Mouse (Mus musculus) CD4-positive, CD25-positive, alpha-beta regulatory T cell, adult 2 months (primary cell): ENCODE measurements at regions not wholly inside any gene's neighbourhood (a gene's known extent, or its start where the extent isn't known, plus 50 kb on each side); places are given as distances from the start of the nearest gene placed in this dataset.
"Not testable (repeated sequence)": the region's sequence is repeated elsewhere in the genome, so short reads cannot be mapped to it uniquely, and the experiment has no call there.

Experiments
- DNase-seq: peaks from one replicate; pipeline ENCODE4 v3.0.0-alpha.2; 2012; ENCODE audit warnings: low read depth, low spot score

DNA sequence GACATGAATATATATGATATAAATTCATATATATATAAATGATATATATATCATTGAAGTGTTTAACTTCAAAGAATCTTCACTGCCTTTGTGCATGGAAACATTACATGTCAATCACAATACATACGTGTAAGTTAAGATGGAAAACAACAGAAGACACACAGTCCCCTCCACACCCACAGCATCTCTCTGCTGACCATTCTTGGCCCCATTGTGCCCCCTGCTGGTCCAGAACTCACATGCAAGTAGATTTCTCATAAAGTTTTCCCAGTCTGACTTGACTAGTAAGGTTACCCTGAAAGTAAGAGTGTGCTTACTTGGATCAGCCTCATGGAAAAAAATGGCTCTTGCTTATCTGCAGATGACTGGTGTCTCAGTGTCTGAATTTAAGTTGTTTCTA is 926.3 kb upstream of the Zfp386 start:
- peak; percentile 39 for DNase-seq

DNA sequence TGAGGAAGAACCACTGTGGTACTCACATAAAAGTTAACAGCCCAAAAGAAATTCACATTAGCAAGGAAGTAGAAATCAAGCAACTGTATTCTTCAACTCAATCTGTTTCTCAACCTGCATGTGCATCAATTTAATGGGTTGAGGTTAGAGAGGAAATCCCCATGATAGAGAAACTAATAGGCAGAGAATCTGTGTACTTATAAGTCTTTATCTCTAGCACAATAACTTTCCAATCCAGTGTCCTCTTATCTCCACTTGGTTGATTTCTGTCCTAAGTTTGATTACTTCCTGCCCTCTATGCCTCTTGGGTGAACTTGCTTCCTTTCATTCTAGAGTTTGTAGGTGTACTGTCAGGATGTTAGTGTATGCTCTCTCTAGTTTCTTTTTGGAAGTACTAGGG is 925.6 kb upstream of the Zfp386 start:
- peak; percentile 33 for DNase-seq

DNA sequence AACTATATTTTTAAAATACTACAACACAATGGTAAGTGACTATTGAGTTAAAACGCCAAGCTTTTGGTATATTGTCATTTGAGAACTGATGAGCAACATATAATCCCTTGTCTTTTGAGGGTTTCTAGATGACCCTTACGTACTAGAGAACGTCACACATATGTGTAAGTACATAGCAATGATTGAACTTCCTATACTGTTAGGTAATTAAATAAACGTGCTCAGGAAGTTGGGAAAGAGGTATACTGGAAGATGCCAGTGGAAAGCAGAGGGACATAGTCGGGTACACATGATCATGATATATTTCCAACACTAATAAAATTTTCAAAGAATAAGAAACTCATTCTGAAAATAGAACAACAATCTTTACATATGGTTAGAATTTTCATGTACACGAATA is 914.6 kb upstream of the Zfp386 start:
- DNase-seq: not testable (repeated sequence)

DNA sequence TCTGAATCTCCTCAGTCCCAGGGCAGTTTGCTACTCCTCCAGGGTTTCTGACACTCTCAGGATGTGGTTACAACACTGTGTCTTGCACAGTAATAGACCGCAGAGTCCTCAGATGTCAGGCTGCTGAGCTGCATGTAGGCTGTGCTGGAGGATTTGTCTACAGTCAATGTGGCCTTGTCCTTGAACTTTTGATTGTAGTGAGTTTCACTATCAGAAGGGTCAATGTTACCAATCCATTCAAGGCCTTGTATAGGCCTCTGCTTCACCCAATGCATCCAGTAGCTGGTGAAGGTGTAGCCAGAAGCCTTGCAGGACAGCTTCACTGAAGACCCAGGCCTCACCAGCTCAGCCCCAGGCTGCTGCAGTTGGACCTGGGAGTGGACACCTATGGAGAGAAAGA is 902.1 kb upstream of the Zfp386 start:
- not testable (repeated sequence) for DNase-seq

DNA sequence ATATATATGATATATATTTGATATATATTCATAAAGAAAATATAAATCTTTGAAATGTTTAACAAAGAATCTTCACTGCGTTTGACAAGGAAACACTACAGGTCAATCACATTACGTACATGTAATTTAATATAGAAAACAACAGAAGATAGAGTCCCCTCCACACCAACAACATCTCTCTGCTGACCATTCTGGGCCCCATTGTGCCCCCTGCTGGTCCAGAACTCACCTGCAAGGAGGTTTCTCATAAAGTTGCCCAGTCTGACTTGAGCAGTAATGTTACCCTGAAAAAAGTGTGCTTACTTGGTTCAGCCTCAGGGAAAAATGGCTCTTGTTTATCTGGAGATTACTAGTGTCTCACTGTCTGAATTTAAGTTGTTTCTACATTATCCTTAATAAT is 901.1 kb upstream of the Zfp386 start:
- peak; percentile 53 for DNase-seq

DNA sequence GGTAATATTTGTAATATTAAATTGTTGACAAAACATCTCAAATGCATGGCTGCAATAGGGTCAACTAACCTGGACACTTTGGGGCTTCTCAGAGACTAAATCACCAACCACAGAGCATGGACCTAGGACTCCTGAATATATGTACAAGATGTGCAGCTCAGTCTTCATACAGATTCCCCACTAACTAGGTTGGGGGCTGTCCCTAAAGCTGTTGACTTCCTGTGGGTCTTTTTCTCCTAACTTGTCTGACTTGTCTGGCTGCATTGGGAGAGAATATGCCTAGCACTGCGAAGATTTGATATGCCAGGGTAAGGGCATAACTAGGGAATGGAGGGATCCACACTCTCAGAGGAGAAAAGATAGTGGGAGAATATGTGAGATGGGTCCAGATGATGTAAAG is 895.6 kb upstream of the Zfp386 start:
- DNase-seq: peak; percentile 12

DNA sequence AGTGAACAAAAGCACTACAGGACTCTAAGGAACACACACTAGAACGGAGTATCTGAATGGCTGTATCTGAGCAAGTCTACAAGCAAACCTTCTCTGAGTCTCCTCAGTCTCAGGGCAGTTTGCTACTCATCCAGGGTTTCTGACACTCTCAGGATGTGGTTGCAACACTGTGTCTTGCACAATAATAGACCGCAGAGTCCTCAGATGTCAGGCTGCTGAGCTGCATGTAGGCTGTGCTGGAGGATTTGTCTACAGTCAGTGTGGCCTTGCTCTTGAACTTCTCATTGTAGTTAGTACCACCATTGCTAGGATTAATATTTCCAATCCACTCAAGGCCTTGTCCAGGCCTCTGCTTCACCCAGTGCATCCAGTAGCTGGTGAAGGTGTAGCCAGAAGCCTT is 889.3 kb upstream of the Zfp386 start:
- DNase-seq: not testable (repeated sequence)

DNA sequence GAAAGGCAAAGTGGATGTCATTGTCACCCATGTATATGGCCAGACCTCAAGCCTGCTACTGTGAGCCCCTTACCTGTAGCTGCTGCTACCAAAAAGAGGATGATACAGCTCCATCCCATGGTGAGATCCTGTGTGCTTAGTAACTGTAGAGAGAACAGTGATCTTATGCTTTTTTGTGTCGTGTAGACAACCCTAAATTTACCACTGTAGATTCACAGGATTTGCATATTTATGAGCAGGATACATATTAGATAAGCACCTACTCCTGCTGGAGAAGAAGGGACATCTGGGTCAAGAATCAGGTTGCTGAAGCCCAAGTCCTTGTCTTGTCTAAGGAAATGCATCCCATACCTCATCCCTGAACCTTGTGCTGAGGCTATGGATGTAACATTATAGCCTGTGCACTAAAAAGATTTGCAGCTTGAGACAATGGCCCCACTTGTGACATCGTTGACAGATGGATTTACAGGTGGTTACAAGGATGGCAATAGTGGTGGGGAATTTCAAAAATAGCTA is 888.7 kb upstream of the Zfp386 start:
- DNase-seq: not testable (repeated sequence)

DNA sequence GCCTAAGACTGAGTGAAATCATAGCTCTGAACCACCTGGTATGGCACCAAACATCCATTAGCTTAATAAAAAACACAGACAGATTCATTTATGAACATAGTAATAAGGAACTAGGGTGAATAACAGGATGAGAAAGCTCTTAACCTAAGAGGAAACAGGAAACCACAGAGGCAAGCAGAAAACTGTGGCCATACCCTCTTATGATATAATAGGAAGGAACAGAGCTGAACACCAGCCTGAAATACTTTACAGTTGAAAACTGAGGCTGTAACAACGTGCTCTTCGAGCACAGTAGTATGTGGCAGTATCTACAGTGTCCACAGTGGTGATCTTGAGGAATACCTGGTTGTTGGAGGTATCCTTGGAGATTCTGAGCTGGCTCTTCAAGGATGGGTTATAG is 882.0 kb upstream of the Zfp386 start:
- peak; percentile 55 for DNase-seq

DNA sequence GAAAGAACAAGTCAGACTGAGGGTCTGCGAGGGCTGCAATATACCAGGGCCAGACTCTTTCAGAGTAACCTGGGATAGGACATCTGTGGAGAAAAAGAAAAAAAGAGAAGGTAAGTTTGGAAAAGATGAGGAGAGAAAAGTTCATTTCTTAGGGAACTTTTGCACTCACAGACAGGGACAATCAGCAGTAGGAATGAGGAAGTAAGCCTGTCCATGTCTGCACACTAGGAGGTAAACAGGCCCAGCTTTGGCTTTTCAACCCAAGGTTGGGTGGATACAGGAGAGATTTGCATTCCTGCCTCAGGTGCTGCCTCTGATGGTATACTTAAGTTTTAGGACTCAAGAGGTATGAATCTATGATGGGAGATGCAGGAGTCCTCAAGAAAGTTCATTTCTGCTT is 881.5 kb upstream of the Zfp386 start:
- not testable (repeated sequence) for DNase-seq

DNA sequence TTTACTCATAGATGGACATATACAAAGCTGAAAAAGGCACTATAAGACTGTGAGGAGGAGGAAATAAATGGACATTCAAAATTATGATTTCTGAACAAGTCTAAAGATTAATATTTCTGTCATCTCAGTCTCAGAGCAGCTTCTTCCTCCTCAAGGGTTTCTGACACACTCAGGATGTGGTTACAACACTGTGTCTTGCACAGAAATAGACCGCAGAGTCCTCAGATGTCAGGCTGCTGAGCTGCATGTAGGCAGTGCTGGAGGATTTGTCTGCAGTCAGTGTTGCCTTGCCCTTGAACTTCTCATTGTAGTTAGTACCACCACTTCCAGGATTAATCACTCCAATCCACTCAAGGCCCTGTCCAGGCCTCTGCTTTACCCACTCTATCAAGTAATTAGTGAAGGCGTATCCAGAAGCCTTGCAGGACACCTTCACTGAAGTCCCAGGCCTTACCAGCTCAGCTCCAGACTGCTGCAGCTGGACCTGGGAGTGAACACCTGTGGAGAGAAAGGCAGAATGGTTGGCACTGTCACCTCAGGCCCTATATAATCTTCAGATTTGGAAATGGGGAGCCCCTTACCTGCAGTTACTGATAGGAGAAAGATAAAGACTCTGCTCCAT is 853.9 kb upstream of the Zfp386 start:
- DNase-seq: peak; percentile 65

DNA sequence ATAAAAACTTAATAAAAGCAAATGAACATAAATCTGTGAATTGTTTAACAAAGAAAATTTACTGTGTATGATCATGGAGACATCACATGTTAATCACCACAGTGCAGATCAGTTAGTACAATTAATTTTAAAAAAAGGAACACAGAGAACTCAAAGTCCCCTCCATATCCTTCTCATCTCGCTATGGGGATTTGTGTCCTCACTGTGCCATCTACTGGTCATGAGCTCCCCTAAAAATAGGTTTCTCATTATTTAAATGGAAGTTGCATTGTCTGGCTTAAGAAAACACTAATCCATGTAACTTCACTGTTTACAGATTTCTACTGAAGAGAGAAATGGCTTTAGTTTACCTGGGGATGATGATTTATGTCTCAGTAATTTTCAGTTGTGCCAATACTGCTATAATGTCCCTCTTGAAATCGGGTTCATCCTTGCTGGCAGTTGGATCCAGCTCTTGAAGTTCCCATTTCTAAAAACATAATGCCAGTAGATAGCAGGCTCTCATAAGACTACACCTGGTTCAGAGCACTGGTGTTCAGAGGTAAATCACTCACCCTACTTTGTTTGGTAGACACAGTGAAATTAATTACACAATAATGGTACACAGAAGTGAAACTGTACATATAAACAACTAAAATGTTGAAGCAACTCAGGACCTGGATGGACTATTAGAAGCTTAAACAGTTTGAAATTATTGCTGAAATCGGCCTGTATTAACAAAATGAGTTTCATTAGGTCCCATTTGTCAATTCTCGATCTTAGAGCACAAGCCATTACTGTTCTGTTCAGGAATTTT is 850.0 kb upstream of the Zfp386 start:
- DNase-seq: peak; percentile 43

DNA sequence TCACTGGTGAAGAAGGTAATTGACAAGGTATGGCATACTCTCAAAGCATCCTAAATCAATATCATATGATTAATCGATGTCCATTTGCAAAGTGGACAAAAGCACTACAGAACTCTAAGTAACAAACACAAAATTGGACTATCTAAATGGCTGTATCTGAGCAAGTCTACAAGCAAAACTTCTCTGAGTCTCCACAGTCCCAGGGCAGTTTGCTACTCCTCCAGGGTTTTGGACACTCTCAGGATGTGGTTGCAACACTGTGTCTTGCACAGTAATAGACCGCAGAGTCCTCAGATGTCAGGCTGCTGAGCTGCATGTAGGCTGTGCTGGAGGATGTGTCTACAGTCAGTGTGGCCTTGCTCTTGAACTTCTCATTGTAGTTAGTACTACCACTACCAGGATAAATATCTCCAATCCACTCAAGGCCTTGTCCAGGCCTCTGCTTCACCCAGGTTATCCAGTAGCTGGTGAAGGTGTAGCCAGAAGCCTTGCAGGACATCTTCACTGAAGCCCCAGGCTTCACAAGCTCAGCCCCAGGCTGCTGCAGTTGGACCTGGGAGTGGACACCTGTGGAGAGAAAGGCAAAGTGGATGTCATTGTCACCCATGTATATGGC is 839.6 kb upstream of the Zfp386 start:
- DNase-seq: peak; percentile 14

DNA sequence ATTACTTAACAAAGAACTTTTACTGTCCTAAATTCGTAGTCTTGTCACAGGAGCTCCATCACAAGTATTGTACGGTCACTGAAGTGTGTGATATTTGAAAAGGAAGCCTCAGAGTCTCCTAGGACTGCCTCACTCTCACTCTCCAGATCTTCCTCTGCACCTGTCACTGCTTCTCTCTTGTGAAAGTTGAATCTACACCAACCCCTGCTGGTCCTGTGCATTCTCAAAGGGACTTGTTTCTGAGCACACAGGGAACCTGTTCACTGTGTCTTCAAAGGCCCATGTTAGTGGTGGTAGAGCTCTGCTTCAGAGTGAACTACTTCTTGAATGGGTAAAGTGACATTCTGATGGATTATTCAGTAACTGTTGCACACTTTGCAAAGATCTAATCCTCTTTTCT is 824.9 kb upstream of the Zfp386 start:
- DNase-seq: no peak

DNA sequence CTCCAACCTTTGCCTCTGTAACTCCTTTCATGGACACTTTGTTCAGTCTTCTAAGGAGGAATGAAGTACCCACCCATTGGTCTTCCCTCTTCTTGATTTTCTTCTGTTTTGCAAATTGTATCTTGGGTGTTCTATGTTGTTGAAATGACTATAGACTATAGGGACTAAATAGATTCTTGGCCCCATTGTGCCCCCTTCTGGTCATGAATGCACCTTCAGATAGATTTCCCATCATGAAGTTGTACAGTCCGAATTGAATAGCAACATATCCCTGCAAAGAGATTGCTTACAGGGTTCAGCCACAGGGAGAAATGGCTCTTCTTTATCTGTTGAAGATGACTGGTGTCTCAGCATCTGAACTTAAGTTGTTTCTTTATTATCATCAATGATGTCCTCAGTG is 817.6 kb upstream of the Zfp386 start:
- peak; percentile 52 for DNase-seq

DNA sequence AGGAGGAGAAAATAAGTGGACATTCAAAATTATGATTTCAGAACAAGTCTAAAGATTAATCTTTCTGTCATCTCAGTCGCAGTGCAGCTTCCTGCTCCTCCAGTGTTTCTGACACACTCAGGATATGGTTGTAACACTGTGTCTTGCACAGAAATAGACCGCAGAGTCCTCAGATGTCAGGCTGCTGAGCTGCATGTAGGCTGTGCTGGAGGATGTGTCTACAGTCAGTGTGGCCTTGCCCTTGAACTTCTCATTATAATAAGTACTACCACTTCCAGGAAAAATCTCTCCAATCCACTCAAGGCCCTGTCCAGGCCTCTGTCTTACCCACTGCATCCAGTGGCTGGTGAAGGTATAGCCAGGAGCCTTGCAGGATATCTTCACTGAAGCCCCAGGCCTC is 804.9 kb upstream of the Zfp386 start:
- DNase-seq: peak; percentile 21

DNA sequence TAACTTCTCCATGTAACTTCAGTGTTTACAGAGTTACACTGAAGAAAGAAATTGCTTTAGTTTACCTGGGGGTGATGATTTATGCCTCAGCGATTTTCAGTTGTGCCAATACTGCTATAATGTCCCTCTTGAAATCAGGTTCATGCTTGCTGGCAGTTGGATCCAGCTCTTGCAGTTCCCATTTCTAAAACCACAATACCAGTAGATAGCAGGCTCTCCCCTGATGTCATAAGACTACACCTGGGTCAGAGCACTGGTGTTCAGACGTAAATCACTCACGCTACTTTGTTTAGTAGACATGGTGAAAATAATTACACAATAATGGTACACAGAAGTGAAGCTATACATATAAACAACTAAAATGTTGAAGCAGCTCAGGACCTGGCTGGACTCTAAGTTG is 800.2 kb upstream of the Zfp386 start:
- not testable (repeated sequence) for DNase-seq

DNA sequence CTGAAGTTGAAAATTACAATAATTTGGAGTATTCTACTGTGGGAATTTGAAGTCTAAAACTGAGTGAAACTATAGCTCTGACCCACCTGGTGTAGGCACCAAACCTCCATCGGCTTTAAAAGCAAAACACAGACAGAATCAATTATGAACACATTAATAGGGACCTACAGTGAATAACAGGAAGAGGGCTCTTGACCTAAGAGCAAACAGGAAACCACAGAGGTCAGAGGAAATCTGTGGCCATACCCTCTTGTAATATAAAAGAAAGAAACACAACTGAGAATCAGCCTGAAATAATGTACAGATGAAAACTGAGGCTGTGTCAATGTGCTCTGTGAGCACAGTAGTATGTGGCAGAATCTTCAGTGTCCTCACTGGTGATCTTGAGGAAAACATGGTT is 789.7 kb upstream of the Zfp386 start:
- peak; percentile 42 for DNase-seq

DNA sequence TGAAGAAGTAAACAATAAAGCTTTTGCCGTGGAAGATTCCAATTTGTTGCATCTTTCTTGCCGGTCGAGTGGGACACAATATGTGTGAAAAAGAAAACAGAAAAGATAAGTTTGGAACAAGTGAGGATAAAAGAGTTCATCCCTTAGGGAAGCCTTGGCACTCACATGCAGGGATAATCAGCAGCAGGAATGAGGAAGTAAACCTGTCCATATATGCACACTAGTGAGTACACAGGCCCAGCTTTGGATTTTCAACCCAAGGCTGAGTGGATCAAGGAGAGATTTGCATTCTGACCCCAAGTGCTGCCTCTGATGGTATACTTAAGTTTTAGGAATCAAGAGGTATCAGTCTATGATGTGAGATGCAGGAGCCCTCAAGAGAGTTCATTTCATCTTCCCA is 788.8 kb upstream of the Zfp386 start:
- DNase-seq: no peak

DNA sequence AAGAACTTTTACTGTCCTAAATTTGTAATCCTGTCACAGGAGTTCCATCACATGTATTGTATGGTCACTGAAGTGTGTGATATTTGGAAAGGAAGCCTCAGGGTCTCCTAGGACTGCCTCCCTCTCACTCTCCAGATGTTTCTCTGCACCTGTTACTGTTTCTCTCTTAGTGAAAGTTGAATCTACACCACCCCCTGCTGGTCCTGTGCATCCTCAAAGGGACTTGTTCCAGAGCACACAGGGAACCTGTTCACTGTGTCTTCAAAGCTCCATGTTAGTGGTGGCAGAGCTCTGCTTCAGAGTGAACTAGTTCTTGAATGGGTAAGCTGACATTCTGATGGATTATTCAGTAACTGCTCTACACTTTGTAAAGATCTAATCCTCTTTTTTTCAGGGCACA is 785.1 kb upstream of the Zfp386 start:
- peak; percentile 48 for DNase-seq

DNA sequence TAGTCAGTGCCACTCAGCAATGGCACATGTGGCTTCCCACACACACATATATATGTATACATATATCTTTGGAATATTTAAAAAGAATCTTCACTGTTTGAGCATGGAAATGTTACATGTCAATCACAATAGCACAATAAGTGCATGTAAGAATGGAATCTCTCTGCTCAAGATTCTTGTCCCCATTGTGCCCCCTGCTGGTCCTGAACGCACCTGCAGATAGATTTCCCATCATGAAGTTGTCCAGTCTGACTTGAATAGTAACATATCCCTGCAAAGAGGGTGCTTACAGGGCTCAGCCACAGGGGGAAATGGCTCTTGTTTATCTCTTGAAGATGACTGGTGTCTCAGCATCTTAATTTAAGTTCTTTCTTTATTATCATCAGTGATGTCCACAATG is 770.8 kb upstream of the Zfp386 start:
- not testable (repeated sequence) for DNase-seq

DNA sequence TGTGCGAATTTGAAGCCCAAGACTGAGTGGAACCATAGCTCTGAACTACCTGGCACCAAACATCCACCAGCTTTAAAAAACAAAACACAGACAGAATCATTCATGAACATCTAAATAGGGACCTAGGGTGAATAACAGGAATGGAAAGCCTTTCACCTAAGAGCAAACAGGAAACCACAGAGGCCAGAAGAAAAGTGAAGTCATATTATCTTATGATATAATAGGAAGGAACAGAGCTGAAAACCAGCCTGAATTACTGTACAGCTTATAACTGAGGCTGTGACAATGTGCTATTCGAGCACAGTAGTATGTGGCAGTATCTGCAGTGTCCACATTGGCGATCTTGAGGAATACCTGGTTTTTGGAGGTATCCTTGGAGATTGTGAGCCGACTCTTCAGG is 753.8 kb upstream of the Zfp386 start:
- DNase-seq: peak; percentile 26

DNA sequence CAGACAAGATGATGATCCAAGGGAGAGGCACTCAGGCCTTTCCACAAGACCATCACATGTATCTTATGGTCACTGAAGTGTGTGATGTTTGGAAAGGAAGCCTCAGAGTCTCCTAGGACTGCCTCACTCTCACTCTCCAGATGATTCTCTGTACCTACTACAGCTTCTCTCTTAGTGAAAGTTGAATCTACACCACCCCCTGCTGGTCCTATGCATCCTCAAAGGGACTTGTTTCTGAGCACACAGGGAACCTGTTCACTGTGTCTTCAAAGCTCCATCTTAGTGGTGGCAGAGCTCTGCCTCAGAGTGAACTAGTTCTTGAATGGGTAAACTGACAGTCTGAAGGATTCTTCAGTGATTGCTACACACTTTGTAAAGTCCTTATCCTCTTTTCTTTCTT is 749.5 kb upstream of the Zfp386 start:
- DNase-seq: peak; percentile 64
